Mouse (Mus musculus): Measurements from ENCODE around the gene Gm2431. TPM values are rescaled to one million over a fixed set of nuclear protein-coding genes. Genes with fewer than 3 reads are reported as not detected.

The Gm2431 gene
- not detected in 2 replicates for polyA plus RNA-seq (2012; rRNA removed; ENCODE audit: low replicate concordance)

GRCm38 (mm10) chr7:142258254-142258653, at the start of gene Gm2431:
Gm2431 (minus strand) TSS chr7:142258354.

GRCm38 (mm10) chr7:142303249-142303648, 45.1 kb upstream of the Gm2431 start, which contains the start of gene Krtap5-4:
Krtap5-4 (plus strand) TSS chr7:142303549.

GRCm38 (mm10) chr7:142297018-142297417, 38.9 kb upstream of the Gm2431 start, which contains the start of gene Krtap5-1:
Krtap5-1 (minus strand) TSS chr7:142297118.

GRCm38 (mm10) chr7:142274263-142274662, 16.1 kb upstream of the Gm2431 start, which contains the start of gene Gm4559:
Gm4559 (minus strand) TSS chr7:142274363.

GRCm38 (mm10) chr7:142240978-142241377, 17.2 kb downstream of the Gm2431 start, which contains the start of gene Gm40460:
Gm40460 (minus strand) TSS chr7:142241078.

GRCm38 (mm10) chr7:142229871-142230270, 28.3 kb downstream of the Gm2431 start, which contains the start of gene Krtap5-5:
Krtap5-5 (minus strand) TSS chr7:142229971.

GRCm38 (mm10) chr7:142211559-142211958, 46.6 kb downstream of the Gm2431 start, which contains the start of gene Gm7579:
Gm7579 (plus strand) TSS chr7:142211859.

Other genes starting within 250 kb of the Gm2431 start
- gene Mob2, start 197.3 kb downstream of the Gm2431 start, polyA plus RNA-seq (2012; rRNA removed; ENCODE audit: low replicate concordance): 34.6 and 50.5 TPM in 2 replicates
- gene Dusp8, start 162.5 kb downstream of the Gm2431 start, polyA plus RNA-seq (2012; rRNA removed; ENCODE audit: low replicate concordance): 5.9 and 13.7 TPM in 2 replicates
- not detected in 2 replicates for gene Gm45618, start 137.6 kb downstream of the Gm2431 start, polyA plus RNA-seq (2012; rRNA removed; ENCODE audit: low replicate concordance)
- not detected in 2 replicates for gene Gm39115, start 122.3 kb downstream of the Gm2431 start, polyA plus RNA-seq (2012; rRNA removed; ENCODE audit: low replicate concordance)
- not detected in 2 replicates for gene Gm45337, start 113.7 kb downstream of the Gm2431 start, polyA plus RNA-seq (2012; rRNA removed; ENCODE audit: low replicate concordance)
- not detected in 2 replicates for gene Gm29735, start 101.2 kb downstream of the Gm2431 start, polyA plus RNA-seq (2012; rRNA removed; ENCODE audit: low replicate concordance)
- not detected in 2 replicates for gene Gm4553, start 92.6 kb downstream of the Gm2431 start, polyA plus RNA-seq (2012; rRNA removed; ENCODE audit: low replicate concordance)
- not detected in 2 replicates for gene Krtap5-2, start 82.3 kb downstream of the Gm2431 start, polyA plus RNA-seq (2012; rRNA removed; ENCODE audit: low replicate concordance)
- not detected in 2 replicates for gene Gm10153, start 68.0 kb downstream of the Gm2431 start, polyA plus RNA-seq (2012; rRNA removed; ENCODE audit: low replicate concordance)
- gene Krtap5-3, start 57.0 kb downstream of the Gm2431 start, polyA plus RNA-seq (2012; rRNA removed; ENCODE audit: low replicate concordance): not detected in 2 replicates
- gene Gm7579, start 46.5 kb downstream of the Gm2431 start, polyA plus RNA-seq (2012; rRNA removed; ENCODE audit: low replicate concordance): not detected in 2 replicates
- not detected in 2 replicates for gene Krtap5-5, start 28.4 kb downstream of the Gm2431 start, polyA plus RNA-seq (2012; rRNA removed; ENCODE audit: low replicate concordance)
- gene Gm40460, start 17.3 kb downstream of the Gm2431 start, polyA plus RNA-seq (2012; rRNA removed; ENCODE audit: low replicate concordance): not detected in 2 replicates
- gene Gm4559, start 16.0 kb upstream of the Gm2431 start, polyA plus RNA-seq (2012; rRNA removed; ENCODE audit: low replicate concordance): not detected in 2 replicates
- not detected in 2 replicates for gene Krtap5-1, start 38.8 kb upstream of the Gm2431 start, polyA plus RNA-seq (2012; rRNA removed; ENCODE audit: low replicate concordance)
- not detected in 2 replicates for gene Krtap5-4, start 45.2 kb upstream of the Gm2431 start, polyA plus RNA-seq (2012; rRNA removed; ENCODE audit: low replicate concordance)
- 13.7 and 26.3 TPM in 2 replicates for gene Ifitm10, start 115.4 kb upstream of the Gm2431 start, polyA plus RNA-seq (2012; rRNA removed; ENCODE audit: low replicate concordance)
- 0.76 TPM in 1 of 2 replicates, not detected in the other for gene Gm49369, start 124.3 kb upstream of the Gm2431 start, polyA plus RNA-seq (2012; rRNA removed; ENCODE audit: low replicate concordance)
- 1,489 and 1,921 TPM in 2 replicates for gene Ctsd, start 129.7 kb upstream of the Gm2431 start, polyA plus RNA-seq (2012; rRNA removed; ENCODE audit: low replicate concordance)
- gene Syt8, start 176.5 kb upstream of the Gm2431 start, polyA plus RNA-seq (2012; rRNA removed; ENCODE audit: low replicate concordance): 2.3 and 4.5 TPM in 2 replicates
- gene Tnni2, start 183.5 kb upstream of the Gm2431 start, polyA plus RNA-seq (2012; rRNA removed; ENCODE audit: low replicate concordance): 1.6 and 1,647 TPM in 2 replicates
- 322 and 346 TPM in 2 replicates for gene Lsp1, start 202.5 kb upstream of the Gm2431 start, polyA plus RNA-seq (2012; rRNA removed; ENCODE audit: low replicate concordance)
- 1.1 and 647 TPM in 2 replicates for gene Tnnt3, start 240.5 kb upstream of the Gm2431 start, polyA plus RNA-seq (2012; rRNA removed; ENCODE audit: low replicate concordance)